Mouse (Mus musculus): ENCODE measurements around the gene Krt14.
"Not testable (repeated sequence)": the region's sequence is repeated elsewhere in the genome, so short reads cannot be mapped to it uniquely, and the experiment has no call there.

The Krt14 gene

DNA sequence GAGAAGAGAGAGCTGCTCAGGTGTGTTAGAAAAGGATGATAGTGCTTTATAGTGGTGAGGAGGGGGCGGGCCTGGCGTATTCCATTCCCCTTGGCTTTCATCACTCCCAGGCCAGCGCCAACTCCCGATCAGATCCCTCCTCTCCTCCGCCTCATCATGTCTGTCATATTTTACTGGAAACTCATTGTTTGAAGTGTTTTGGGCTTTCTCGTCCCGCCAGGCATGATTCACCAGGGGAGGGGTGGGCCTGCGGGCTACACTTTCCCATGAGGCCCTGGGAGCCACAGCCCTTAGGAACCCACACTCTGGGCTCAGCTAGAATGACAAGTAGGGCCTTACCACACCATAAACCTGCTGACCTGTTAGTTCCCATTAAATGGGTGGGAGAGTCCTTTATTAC is at the start of gene Krt14:
TSS of gene Krt14 (minus strand) at position 51 of the 400 bp plus-strand sequence.
- DNase-seq (ENCODE audit: low spot score), result no peak

DNA sequence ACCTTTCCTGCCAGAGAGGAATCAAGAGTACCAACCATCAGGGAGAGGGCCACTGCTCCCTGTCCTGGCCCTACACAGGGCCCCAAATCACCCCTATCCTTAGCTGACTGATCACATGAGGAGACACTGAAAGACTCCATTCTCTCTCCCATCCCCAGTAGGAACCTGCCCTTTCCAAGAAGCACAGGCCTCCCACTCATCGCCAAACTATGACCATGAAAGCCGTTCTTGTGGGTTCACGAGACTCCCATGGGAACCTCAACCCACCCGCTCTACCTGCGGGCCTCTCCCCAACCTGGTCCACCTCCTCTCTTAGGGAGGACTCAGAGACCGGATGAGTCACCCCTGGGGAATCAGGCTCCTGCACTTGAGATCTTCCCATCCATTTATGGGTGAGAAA is 48.2 kb upstream of the Krt14 start:
- DNase-seq (ENCODE audit: low spot score), result no peak

DNA sequence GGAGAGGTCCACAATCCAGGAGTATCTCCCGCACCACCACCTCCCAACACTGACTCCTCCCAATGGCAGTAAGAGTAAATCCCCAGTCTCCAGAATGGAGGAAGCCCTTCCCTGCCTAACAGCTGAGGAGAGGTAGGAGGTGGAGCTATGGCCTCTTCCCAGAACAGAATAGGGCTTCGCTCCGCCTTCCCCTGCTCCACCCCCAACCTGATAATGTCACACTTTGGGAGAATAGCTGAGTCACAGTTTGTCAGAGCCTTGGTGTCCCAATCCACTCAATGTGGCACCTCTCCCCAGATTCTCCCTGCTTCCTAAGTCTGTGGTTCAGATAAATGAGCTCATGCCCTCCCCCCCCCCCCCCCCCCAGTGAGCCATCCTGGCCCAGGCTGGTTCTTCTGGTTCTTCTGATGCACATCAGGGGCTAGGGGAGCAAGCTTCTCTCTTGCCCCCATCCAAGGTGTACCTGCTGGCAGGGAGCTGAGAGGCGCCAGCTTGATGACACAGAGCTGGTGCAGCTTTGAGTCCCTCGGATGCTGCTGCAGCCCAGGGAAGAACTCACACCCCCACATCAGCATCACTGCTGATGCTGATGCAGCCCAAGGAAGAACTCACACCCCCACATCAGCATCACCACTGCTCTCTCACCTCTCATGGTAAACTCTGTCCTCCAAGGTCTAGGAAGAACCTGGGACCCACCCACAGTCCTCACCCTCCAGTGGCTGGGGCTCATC is 47.2 kb upstream of the Krt14 start:
- no peak for DNase-seq (ENCODE audit: low spot score)

DNA sequence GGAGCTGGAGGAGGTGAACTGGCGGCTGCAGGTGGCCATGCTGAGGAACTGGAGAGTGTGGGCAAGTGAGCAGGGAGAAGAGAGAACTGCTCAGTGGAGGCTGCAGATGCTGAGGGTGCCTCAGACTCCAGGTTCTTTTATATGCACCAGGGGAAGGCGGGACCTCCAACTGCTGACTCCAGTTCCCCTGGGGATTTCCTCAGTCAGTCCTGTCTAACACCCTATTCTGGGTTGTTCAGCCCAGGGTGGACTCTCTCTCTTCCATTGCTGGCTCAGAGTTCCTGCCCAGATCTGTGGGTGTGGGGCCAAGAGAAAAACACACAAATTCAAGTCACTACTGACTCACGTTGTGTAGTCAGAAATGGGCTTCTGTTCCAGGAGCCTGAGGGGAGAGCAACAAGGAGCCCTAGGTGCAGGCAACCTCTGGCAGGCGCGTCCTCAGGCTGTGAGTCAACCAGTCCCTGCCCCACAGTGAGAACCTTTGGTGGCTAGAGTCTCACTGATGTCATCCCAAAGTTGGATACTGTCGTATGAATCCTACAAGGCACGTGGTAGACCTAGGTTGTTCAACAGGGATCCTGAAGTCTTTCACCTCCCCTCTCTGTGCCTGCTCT is 41.6 kb upstream of the Krt14 start, which contains the start of gene Krt16:
TSS of gene Krt16 (minus strand) at position 51 of the 614 bp plus-strand sequence.
- no peak for DNase-seq (ENCODE audit: low spot score)

DNA sequence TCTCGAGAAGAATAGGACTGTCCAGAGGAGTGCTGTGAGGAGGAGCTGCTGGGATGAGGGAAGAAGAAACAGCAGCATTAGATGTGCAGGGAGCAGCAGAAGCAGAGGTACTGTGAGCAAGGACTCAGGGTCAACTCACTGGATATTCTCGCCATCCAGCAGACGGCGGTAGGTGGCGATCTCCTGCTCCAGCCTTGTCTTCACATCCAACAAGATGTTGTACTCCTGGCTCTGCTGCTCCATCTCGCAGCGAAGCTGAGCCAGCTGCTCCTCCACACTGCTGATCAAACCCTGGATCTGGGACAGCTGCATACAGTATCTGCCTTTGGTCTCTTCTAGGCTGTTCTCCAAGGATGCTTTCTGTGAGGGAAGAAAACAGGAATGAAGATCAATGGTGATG is 39.1 kb upstream of the Krt14 start:
- not testable (repeated sequence) for DNase-seq (ENCODE audit: low spot score)

DNA sequence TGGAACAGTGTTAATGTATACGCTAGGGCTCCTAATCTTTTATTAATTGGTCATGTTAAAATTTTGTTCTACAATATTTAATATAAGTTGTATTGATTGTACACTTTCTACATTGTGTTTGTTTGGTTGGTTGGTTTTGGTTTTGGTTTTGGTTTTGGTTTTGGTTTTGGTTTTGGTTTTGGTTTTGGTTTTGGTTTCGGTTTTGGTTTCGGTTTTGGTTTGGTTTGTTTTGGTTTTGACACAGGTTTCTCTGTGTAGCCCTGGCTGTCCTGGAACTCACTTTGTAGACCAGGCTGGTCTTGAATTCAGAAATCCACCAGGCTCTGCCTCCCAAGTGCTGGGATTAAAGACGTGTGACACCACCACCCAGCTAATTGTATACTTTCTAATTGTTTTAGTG is 32.9 kb upstream of the Krt14 start:
- DNase-seq (ENCODE audit: low spot score), result not testable (repeated sequence)

DNA sequence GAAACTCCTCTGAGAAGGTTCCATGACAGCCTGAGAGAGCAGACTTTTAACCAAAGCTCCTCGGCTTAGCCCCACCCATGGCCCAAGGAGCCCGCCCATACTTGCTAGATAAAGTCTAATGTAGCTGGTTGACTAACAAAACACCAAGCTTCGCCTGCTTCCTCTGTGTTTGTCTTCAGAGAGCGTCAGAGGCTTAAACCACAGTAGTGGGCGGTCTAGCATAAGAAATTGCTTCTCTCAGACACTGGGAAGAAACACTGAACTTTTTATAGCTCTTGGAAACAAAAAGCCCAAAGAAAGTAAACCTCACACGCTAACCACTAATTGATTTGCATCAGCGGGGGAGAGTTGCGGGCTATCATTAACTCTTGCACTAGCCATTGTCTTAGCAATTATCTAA is 14.4 kb upstream of the Krt14 start:
- no peak for DNase-seq (ENCODE audit: low spot score)

DNA sequence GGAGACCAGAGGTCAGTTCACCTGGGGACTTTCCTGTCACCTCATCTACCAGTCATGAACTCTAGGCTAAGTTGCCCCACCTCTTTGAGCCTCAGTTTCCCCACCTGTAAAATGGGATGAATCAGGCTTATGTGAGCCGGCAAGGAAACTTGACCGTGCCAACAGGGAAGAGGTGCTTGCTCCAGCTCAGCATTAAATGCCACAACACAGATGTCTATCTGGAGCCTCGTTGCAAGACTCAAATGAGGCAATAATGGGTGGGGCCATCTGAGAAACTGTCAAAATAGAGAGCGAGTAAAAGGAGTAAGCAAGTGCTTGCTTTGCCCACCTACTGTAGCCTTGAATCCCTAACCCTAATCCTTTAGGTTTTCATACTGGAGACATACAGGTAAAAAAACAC is 12.0 kb upstream of the Krt14 start:
- no peak for DNase-seq (ENCODE audit: low spot score)

DNA sequence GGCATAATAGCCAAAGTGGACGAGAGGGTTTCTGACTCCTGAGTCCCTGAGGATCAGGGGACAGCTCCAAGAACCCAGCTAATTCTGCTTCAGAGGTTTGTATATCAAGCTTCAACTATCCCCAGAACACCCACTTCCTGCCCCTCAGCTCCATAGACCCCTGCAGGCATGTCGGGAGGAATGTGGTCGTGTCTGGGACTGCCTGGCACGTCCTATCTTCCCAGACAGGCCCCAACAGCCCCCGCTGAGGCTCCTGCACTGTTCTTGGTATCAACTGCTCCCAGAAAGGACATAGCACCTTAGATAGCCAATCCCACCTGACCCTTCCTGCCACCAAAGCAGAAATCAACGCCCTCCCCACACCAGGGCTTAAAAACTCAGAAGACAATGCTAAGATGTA is 1.2 kb upstream of the Krt14 start:
- no peak for DNase-seq (ENCODE audit: low spot score)

DNA sequence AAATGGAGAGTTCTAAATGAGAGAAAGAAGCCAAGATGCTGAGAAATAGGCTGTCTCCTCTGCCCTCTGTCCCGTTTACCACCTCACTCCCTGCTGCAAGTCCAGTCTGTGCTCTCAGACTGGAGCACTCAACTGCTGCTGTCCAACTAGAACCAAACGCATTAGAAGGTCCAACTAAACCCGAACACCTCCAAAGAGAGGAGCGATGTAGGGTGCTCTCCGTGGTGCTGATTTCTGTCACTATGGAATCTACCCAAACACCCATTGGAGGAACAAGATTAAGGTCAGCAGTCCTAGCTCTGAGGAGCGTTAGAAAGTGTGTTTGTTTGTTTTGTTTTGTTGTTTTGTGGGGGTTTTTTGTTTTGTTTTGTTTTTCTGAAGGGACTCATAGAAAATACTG is 3.9 kb downstream of the Krt14 start:
- no peak for DNase-seq (ENCODE audit: low spot score)

DNA sequence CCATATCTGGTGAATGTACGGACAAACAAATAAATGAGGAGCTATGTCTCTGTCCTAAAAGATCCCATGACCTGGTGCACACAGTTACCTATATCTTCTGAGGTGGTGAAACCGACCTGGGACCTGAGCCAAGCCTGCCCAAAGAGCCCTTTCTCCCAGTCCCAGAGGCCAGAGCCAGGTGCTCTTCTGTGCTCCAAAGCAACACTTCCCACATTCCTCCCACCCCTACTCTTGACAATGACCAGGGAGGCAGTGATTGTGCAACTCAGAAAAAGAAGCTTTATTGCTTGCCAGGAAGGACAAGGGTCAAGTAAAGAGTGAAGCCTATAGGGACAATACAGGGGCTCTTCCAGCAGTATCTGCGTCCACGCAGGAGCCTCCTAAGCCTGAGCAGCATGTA is 4.4 kb downstream of the Krt14 start:
- DNase-seq (ENCODE audit: low spot score), result no peak

DNA sequence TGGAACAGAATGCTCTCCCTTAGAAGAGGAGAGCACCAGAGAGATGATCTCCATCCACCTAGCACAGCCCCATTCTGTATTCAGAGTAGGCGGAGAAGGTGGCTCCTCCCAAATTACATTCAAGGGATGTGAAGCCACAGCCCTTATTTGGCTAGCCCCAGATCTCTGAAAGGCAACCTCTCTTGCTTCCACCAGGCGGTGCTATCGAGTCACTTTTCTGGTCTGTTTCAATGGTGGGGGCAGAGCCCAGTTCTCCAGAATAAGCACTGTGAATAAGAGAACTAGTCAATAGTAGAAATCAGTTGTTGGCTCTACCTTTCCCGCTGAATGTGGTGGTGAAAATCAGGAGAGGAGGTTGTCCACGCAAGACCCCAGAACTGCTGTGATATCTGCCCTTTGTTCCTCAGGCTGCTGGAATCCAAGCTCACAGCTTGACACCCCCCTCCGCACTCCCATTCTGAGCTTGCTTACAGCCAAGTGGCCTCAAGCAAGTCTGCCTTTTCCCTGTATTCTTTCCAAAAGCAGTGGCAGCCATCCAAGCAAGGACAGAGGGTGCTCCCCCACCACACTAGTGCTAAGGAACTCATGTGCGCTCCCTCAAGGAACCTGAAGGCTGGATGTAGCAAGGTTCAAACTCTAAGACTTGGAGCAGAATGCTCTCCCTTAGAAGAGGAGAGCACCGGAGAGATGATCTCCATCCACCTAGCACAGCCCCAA is 7.1 kb downstream of the Krt14 start:
- no peak for DNase-seq (ENCODE audit: low spot score)

DNA sequence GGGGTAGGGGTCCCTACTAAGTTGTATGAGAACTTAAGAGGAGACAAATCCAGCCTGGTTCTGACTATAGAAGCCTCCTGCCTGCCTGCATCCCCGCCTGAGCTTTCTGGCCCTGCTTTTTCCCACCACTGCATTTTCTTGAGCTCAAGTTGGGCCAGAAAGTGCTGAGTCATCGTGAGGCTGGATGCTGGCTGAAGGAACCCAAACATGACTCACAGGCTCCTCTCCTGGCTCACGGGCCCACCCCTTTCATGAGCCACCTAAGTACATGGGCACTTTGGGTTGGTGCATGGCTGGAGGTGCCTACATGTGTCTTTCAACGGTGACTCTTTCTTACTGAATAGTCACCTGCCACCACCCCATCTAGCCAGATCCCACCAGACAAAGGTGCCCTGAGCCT is 8.7 kb downstream of the Krt14 start:
- DNase-seq (ENCODE audit: low spot score), result no peak

DNA sequence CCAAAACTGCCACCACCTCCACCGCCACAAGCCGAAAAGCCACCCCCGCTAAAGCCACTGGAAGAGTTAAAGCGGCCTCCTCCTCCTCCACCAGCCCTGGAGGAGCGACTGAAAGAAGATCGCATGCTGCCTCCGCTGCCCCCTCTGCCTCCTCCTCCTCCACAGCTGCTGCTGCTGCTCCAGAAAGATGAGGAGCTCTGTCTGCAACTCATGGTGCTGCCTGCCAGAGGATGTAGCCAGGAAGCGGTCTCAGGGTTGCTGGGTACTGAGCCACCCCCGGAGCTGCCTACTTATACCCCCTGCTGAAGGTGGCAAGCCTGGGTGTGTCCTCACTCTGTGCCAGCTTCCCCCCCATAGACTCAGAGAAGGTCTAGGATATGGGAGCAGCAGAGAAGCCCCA is 14.4 kb downstream of the Krt14 start, which contains the start of gene Krt9:
TSS of gene Krt9 (minus strand) at position 255 of the 400 bp plus-strand sequence.
- DNase-seq (ENCODE audit: low spot score), result no peak

DNA sequence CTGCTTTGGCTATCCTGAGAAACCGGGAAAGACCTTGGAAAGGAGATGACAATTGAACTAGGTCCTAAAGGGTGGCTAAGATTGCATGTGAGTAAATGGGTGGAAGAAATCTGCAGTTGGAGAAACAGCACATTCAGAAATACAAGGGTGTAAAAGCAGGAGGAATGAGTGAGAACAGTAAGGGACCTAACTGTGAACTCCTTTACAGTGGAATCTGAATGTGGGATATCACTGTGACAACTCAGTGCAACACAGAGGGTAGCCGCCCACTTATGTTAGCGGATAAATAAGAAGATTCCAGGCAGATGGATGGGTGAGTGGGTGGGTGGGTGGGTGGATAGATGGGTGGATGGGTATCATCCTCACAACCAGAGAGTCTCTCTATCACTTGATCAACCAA is 15.5 kb downstream of the Krt14 start:
- DNase-seq (ENCODE audit: low spot score), result no peak

DNA sequence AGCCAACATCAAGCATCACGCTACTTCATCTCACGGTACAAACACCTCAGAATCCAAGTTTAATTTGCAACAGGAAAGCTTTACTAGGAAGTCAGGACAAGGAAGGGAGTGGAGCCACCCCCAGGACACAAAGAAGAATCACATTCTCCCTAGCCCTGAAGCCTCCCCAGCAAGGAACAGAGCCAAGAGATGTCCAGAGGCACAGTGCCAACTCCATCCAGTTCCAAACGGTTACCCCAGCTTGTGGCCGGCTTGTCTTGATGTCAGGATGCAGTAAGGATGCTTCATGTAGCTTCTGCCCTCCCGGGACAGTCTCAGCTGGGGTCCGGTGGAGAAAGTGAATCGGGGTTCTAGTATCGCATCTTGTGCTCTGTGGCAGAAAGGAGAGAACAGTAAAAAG is 20.6 kb downstream of the Krt14 start:
- no peak for DNase-seq (ENCODE audit: low spot score)

DNA sequence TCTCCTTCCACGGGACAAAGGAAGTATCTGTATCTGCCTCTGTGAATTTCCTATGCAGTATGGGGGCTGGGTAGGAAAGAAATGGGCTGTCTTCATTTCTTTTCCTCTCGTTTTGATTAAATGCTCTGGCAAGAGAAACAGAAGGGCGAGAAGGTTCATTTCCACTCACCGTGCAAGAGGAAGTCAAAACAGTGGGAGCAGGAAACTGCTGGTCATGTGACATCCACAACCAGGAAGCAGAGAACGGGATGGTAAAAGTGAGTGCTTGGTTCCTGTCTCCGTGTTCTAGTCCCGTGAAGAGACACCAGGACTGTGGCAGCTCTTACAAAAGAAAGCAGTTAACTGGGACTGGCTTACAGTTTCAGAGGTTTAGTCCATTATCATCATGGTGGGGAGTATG is 25.6 kb downstream of the Krt14 start:
- no peak for DNase-seq (ENCODE audit: low spot score)

DNA sequence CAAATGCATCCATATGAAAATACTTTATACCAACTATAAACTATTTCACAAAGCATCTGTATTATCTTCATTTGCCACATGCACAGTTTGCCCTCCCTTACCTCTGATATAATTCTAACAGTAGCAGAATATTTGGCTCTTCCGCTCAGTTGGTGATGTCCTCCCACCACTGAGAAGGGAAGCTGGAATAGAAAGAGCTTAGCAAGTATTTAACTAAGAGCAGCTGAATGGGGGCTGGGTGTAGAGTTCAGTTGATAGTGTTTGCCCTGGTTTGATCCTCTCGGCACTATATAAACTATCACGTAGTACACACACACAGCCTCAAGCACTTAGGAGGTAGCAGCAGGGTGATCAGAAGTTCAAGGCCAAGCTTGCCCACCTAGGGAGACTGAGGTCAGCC is 28.1 kb downstream of the Krt14 start:
- DNase-seq (ENCODE audit: low spot score), result no peak

DNA sequence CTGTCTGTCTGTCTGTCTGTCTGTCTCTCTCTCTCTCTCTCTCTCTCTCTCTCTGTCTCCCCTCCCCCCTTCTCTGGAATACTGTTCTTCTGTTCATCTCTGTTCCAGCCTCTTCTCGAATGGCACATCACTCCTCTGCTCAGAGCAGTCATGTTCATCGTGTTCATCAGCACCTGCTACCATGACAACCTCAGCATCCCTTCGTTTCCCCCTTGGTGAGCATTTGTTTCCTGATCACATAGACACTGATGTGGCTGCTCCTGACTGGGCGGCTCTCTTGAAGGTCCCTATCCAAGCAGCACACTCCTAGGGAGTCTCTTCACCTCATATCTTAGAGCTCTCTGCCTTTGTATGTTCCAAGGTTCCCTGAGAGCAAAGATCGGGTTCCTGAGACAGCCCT is 29.0 kb downstream of the Krt14 start:
- no peak for DNase-seq (ENCODE audit: low spot score)

DNA sequence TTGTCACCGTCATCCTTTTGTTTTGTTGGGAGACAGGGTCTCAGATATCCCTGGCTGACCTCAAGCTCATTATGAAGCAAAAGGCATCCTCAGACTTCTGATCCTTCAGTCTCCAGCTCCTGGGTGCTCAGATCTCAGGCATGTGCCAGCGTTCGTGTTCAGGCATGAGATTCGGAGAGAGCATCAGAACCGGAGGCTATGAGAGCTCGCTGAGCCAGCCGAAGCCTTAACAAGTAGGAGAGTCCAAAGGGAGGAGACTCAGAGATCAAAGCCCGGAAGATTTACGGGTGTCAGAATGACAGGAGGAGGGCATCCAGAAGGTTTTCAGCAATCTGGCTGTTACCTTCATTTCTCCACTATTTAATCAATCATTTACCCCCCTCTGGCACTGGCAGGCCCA is 30.6 kb downstream of the Krt14 start:
- DNase-seq (ENCODE audit: low spot score), result no peak

DNA sequence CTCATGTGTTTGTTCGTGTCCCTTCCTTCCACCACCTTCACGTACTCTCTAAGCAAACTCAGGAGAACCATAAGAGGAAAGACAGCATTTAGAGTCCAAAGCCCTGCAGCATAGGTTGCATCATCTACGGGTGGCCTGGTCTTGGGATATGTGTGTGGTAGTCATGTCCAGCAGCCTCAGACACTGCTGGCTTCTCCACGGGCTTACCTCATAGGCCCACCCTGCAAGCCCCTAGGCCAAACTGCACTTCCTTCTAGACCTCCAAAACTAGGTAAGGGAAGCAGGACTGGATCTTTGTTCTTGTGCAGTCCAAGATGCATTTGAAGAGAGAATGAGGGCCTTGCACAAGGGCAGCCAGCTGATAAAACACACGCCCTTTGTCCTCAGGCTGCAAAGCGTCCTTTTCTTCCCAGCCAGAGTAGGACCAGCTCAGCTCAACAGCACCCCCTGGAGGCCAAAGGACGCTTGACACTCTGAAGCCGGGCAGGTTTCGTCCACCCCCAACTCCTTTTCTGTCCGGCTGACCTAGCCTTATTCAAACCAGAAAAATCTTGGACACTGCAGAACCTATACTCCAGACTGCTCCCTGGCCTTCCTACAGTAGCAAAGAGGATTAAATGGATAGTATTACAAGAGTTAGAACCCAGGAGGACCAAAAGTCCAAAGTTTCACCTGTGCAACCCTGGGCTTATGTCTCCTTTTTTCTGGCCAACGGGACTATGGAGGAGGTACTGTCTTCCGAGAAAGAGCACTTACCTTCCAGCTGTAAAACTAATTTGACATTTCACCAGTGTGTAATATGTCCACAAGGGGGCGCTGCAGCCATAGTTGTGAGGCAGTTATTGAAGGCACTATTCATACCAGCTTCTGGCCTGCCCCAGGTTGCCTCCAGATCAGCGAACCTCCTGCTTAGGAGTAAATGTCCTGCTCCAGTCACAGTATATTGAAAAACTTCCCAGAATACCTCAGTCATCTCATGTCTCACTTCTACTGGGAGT is 38.3 kb downstream of the Krt14 start:
- DNase-seq (ENCODE audit: low spot score), result peak; percentile 18

DNA sequence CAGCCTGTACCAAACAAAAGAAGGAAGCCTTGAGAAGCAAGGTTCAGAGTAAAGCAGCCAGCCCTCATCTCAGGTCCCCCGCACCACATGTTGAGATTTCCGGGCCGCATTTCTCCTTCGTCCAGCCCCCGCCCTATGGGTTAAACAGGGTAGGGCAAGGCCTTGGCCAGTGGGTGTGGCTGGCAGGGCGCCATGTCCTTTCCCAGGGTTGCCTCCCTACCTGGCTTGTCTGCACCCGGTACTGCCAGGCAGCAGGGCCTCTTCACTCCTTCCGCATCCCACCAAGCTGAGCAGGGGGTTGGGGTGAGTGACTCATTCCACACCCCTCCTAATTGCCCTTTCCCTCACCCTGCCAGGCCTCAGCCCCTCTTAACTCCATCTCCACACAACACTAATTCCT is 39.3 kb downstream of the Krt14 start:
- DNase-seq (ENCODE audit: low spot score), result peak; percentile 53
